Mouse (Mus musculus) myocyte (in vitro differentiated cells): ENCODE measurements at regions not wholly inside any gene's neighbourhood (a gene's known extent, or its start where the extent isn't known, plus 50 kb on each side); places are given as distances from the start of the nearest gene placed in this dataset.

Experiments
- H3K27me3 ChIP-seq: one replicate; pipeline ENCODE4 v1.6.1; 2011; ENCODE audit not compliant: control insufficient read depth, insufficient read depth, insufficient read length
- H3K36me3 ChIP-seq: one replicate; pipeline ENCODE4 v1.6.1; 2011; ENCODE audit not compliant: control insufficient read depth, insufficient read depth
- H3K4me2 ChIP-seq: one replicate; pipeline ENCODE4 v1.6.1; 2011; ENCODE audit warnings: low read depth, control low read depth
- H3K4me3 ChIP-seq: one replicate; pipeline ENCODE4 v1.5.1; 2011; ENCODE audit warnings: mild to moderate bottlenecking, control low read depth, moderate library complexity
- H3K79me2 ChIP-seq: one replicate; pipeline ENCODE4 v1.6.1; 2011; ENCODE audit not compliant: control insufficient read depth, insufficient read depth
- H3ac ChIP-seq: one replicate; pipeline ENCODE4 v1.6.1; 2011; ENCODE audit not compliant: control insufficient read depth, insufficient read length
- CEBPB ChIP-seq: IDR thresholded peaks from 2 replicates; pipeline ENCODE4 v1.6.1; 2011; ENCODE audit warnings: mild to moderate bottlenecking, moderate library complexity; ENCODE audit not compliant: poor library complexity, insufficient read depth, severe bottlenecking
- E2F4 ChIP-seq: IDR thresholded peaks from one replicate; pipeline ENCODE4 v1.6.1; 2011; ENCODE audit warnings: mild to moderate bottlenecking, control low read depth, moderate library complexity; ENCODE audit not compliant: insufficient read depth
- MAX ChIP-seq: IDR thresholded peaks from one replicate; pipeline ENCODE4 v1.6.1; 2011; ENCODE audit warnings: low read depth, mild to moderate bottlenecking, control low read depth
- MYOD1 ChIP-seq, 3 experiments: IDR thresholded peaks; one replicate each; pipeline ENCODE4 v1.6.1; 2011; ENCODE audit warnings: control low read depth in 2 of 3, low read depth in 2 of 3, mild to moderate bottlenecking in 2 of 3, moderate library complexity in 1 of 3; ENCODE audit not compliant: insufficient read length in 2 of 3, control insufficient read depth in 1 of 3
- MYOG ChIP-seq, 3 experiments: IDR thresholded peaks; one replicate each; pipeline ENCODE4 v1.6.1; 2011; ENCODE audit warnings: control low read depth in 2 of 3, low read depth in 2 of 3, mild to moderate bottlenecking in 2 of 3; ENCODE audit not compliant: insufficient read length in 2 of 3, control insufficient read depth in 1 of 3, insufficient read depth in 1 of 3
- POLR2A ChIP-seq: IDR thresholded peaks from one replicate; pipeline ENCODE4 v1.6.1; 2011; ENCODE audit warnings: low read depth, mild to moderate bottlenecking, control low read depth, moderate library complexity; ENCODE audit not compliant: insufficient read length
- POLR2AphosphoS2 ChIP-seq: IDR thresholded peaks from one replicate; pipeline ENCODE4 v1.6.1; 2011; ENCODE audit warnings: low read depth, control low read depth; ENCODE audit not compliant: insufficient read length
- REST ChIP-seq: IDR thresholded peaks from one replicate; pipeline ENCODE4 v1.6.1; 2011; ENCODE audit warnings: mild to moderate bottlenecking, control low read depth, moderate library complexity; ENCODE audit not compliant: insufficient read depth, insufficient read length
- SRF ChIP-seq: IDR thresholded peaks from one replicate; pipeline ENCODE4 v1.6.1; 2011; ENCODE audit warnings: low read depth; ENCODE audit not compliant: control insufficient read depth, insufficient read length
- TCF12 ChIP-seq: IDR thresholded peaks from one replicate; pipeline ENCODE4 v1.6.1; 2011; ENCODE audit warnings: mild to moderate bottlenecking, control low read depth; ENCODE audit not compliant: poor library complexity, insufficient read depth, severe bottlenecking
- TCF3 ChIP-seq: IDR thresholded peaks from one replicate; pipeline ENCODE4 v1.6.1; 2011; ENCODE audit warnings: low read depth, control low read depth; ENCODE audit not compliant: insufficient read length
- USF1 ChIP-seq: IDR thresholded peaks from one replicate; pipeline ENCODE4 v1.6.1; 2011; ENCODE audit warnings: low read depth, mild to moderate bottlenecking, control low read depth, moderate library complexity

DNA sequence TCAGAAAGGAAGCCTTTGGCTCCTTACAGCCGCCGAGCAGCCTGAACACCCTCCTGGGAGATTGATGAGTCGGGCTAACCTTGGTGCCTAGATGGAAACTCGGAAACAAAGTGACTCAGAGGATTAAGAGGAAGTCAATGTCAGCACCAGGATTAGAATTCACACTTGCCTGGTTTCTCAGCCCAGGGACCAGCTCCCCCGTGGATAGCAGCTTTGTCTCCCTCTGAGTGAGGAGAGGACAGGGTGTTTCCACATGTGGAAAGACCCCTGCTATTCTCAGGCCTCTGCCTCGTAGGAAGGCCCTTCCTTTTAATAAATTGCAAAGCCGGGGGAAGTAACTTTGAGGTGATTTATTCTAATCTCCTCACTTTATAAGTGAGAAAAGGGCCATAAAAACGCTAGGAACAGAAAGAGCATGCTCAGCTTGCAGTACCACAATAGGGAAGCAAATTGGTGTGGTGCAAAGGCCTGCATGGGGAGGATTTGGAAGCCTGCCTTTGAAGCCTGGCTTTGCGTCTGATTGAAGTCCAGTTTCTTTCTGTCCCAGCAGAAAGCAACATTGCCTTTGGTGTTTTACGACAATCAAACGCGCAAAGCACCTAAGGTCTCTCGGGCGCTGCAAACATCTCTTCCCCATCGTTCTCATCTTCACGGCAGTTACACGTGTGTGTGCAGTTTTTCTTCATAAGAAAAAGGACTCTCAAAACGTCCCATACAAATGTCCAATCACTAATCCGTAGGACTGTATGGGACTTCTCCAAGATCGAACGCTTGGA is 242.8 kb downstream of the Ndfip2 start:
- Histone ChIP-seq H3ac (no peak overlapping the region), H3K4me2 (no peak overlapping the region), H3K79me2 (no peaks in the 10 kb centered on the region), H3K27me3 (no peaks in the 10 kb centered on the region), H3K4me3 (no peak overlapping the region), H3K36me3 (no peaks in the 10 kb centered on the region)
- TF ChIP-seq E2F4 (no peak), REST (no peak), MAX (no peak), TCF12 (no peak), POLR2A (no peak), SRF (no peak), MYOD1 (IDR thresholded peaks at IDR 0.05; ENCODE audit: control insufficient read depth in 1 of 3, insufficient read length in 2 of 3, low read depth in 2 of 3) (no peak), USF1 (no peak), MYOG (IDR thresholded peaks at IDR 0.05; ENCODE audit: control insufficient read depth in 1 of 3, insufficient read depth in 1 of 3, insufficient read length in 2 of 3, low read depth in 2 of 3) (no peak), CEBPB (no peak), POLR2AphosphoS2 (no peak), TCF3 (no peak)

DNA sequence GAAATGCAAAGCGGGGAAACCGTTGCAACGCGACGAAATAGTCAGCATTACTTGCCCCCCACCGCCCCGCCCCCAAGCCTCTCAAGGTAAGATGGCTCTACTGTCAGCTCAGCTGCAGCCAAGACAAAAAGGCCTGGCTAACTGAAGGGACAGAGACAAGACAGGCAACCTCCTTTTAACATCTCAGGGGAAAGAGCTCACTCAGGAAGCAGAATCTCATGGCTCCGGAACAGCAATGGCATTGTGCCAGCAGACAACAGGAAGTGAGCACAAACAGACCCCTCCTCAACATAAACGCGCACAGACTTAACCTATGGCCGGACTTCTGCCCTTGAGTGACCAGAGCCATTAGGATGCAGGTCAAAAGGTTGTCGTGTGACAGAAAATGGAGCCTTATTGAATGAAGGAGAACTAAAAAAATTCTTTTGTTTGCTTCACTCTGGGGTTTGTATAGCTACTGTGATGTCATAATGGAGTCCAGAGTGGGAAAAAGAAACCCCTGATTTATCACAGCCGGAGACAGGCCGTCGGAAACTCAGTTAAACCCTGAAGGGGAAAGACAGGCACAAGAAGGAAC is 241.0 kb downstream of the Ndfip2 start:
- H3K4me2 ChIP-seq = no peak overlapping the region
- no peaks in the 10 kb centered on the region for H3K36me3 ChIP-seq
- TF ChIP-seq REST (no peak), POLR2AphosphoS2 (no peak), MAX (no peak), POLR2A (no peak), TCF3 (no peak), SRF (no peak), TCF12 (no peak), E2F4 (no peak), CEBPB (no peak), USF1 (no peak), MYOG (IDR thresholded peaks at IDR 0.05; ENCODE audit: control insufficient read depth in 1 of 3, insufficient read depth in 1 of 3, insufficient read length in 2 of 3, low read depth in 2 of 3) (no peak), MYOD1 (IDR thresholded peaks at IDR 0.05; ENCODE audit: control insufficient read depth in 1 of 3, insufficient read length in 2 of 3, low read depth in 2 of 3) (no peak)
- no peak overlapping the region for H3ac ChIP-seq
- no peak overlapping the region for H3K4me3 ChIP-seq
- H3K27me3 ChIP-seq = no peaks in the 10 kb centered on the region
- no peaks in the 10 kb centered on the region for H3K79me2 ChIP-seq

DNA sequence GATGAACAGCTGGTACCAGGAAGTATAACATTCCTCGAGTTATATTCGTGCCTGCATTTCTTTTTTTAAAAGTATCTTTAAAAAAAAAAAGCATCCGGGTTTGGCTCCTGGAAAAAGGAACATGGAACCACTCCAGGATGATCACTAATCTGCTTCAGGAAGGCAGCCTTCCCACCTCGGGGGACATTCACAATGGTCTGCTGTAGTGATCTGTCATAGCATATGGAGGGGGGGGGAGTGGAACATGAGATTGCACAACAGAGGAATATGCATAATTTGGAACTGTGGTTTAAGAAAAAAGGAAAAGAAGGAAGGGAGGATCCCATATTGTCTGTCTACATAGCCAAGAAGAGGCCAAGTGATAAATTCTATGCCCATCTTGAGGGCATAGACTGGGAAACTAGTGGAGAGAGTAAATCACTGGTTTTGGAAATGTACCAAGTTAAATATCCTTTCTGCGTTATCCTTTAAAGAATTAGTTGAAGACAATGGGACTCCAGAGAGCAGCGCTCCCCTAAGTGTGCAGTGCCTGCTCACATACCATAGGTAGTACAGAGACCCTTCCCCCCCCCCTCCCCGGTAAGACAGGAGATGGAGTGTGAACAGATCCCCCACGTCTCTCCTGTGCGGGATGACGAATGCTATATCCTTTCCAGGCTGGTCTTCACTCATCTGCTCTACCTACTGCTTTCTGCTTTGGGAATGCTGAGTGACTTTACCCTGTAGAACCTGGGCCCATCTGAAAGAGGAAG is 240.0 kb downstream of the Ndfip2 start:
- Histone ChIP-seq H3K79me2 (no peaks in the 10 kb centered on the region), H3K36me3 (no peaks in the 10 kb centered on the region), H3ac (no peak overlapping the region), H3K27me3 (no peaks in the 10 kb centered on the region), H3K4me3 (no peak overlapping the region), H3K4me2 (peak overlapping the region; percentile 42)
- TF ChIP-seq CEBPB (peak; percentile 89), MAX (no peak)

DNA sequence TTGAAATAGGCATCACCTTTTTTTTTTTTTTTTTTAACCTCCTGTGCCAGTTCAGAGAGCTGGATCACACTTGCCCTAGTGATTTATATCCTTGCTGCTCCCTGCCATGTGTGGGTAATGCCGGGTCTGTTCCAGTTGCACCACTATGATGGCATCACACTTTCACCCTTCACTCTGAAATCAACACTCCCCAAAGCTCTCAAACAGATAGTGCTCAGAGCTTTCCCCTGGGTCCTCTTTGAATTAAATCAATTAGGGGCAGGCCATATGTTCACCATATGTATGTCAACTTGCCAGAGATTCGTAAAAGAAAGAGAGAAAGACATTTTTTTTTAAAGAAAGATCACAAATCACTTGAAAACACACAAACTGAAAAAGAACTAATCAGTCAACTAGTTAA is 236.8 kb downstream of the Ndfip2 start:
- Histone ChIP-seq H3K4me3 (no peak overlapping the region), H3ac (no peak overlapping the region), H3K36me3 (no peaks in the 10 kb centered on the region), H3K79me2 (no peaks in the 10 kb centered on the region), H3K27me3 (no peaks in the 10 kb centered on the region), H3K4me2 (no peak overlapping the region)
- TF ChIP-seq REST (no peak), POLR2AphosphoS2 (no peak), TCF3 (no peak), MAX (no peak), USF1 (no peak), POLR2A (no peak), MYOD1 (IDR thresholded peaks at IDR 0.05; ENCODE audit: control insufficient read depth in 1 of 3, insufficient read length in 2 of 3, low read depth in 2 of 3) (no peak), TCF12 (no peak), MYOG (IDR thresholded peaks at IDR 0.05; ENCODE audit: control insufficient read depth in 1 of 3, insufficient read depth in 1 of 3, insufficient read length in 2 of 3, low read depth in 2 of 3) (no peak), E2F4 (no peak), SRF (no peak)
